Mouse (Mus musculus) stomach, embryonic 15.5 days (tissue): ENCODE data around the gene Olfr803. TPM values are rescaled to one million over a fixed set of nuclear protein-coding genes. Genes with fewer than 3 reads are reported as not detected.

ENCODE experiments used
- ATAC-seq: fragments of 200-750 bp; cut with Nextera tagmentation; 2 replicates; pipeline ENCODE4 v1.8.0; 2017; ENCODE audit warnings: low read depth, moderate number of reproducible peaks, moderate TSS enrichment; ENCODE audit not compliant: insufficient read depth, low FRiP score
- H3K27ac ChIP-seq: fragments of 300-500 bp; sonication (generic); 2 replicates; pipeline ENCODE4 v1.5.1; 2015; ENCODE audit warnings: mild to moderate bottlenecking, inconsistent platforms
- H3K27me3 ChIP-seq: fragments of 300-500 bp; sonication (generic); replicated peaks from 2 replicates; pipeline ENCODE4 v1.6.1; 2015; ENCODE audit warnings: inconsistent platforms
- H3K36me3 ChIP-seq: fragments of 300-500 bp; sonication (generic); 2 replicates; pipeline ENCODE4 v1.6.1; 2015; ENCODE audit warnings: inconsistent platforms
- H3K4me1 ChIP-seq: fragments of 300-500 bp; sonication (generic); 2 replicates; pipeline ENCODE4 v1.6.1; 2015; ENCODE audit warnings: inconsistent platforms
- H3K4me2 ChIP-seq: fragments of 300-500 bp; sonication (generic); 2 replicates; pipeline ENCODE4 v1.6.1; 2015; ENCODE audit warnings: mild to moderate bottlenecking, inconsistent platforms
- H3K4me3 ChIP-seq: fragments of 300-500 bp; sonication (generic); replicated peaks from 2 replicates; pipeline ENCODE4 v1.5.1; 2015; ENCODE audit warnings: inconsistent platforms
- H3K9ac ChIP-seq: fragments of 300-500 bp; sonication (generic); 2 replicates; pipeline ENCODE4 v1.6.1; 2015; ENCODE audit warnings: inconsistent platforms
- H3K9me3 ChIP-seq: fragments of 300-500 bp; sonication (generic); 2 replicates; pipeline ENCODE4 v1.6.1; 2016; ENCODE audit warnings: inconsistent platforms
- WGBS: fragments of 180-500 bp; shearing (Covaris S2); methylation state at CpG from one replicate; pipeline ENCODE4 v1.1.7; 2015; 5-methylcytosine and 5-hydroxymethylcytosine counted together
- microRNA-seq: library from miRNA; unstranded; fragments of <30 nt; microRNA quantifications from one replicate; pipeline ENCODE4, GENCODE M21; 2016
- polyA plus RNA-seq: library from polyadenylated mRNA; unstranded; fragments of >200 nt; fragmentation: Nextera tagmentation; extraction: Ambion mirVana; gene quantifications from 2 replicates; pipeline ENCODE4 v1.2.1, GENCODE M21; 2015

Olfr803 gene
- polyA plus RNA-seq = not detected in 2 replicates

DNA sequence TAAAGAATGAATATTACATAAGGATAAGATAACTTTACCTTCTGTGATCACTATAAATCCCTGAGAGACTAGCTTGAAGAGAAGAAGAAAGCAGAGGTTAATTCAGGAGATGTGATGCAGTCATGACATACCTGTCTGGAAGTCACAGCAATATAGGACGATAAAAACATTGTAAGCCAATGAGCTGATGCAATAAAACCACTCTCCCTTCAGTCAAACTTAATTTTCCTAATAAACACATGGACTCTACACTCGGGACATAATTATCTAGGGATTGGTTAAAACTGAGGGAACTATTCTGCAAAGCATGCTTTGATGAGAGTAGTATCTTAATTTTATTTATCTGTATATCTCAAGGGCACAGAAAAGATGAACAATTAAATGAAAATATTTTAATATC, at the start of gene Olfr803:
Olfr803 (minus strand) TSS at position 101 of the 400 bp plus-strand sequence.
- Histone ChIP-seq H3K9ac (no peak within 1 kb of the TSS), H3K4me1 (no peaks in the 10 kb centered on the region), H3K4me3 (no peak within 1 kb of the TSS), H3K27ac (no peak within 1 kb of the TSS), H3K27me3 (no peaks in the 10 kb centered on the region), H3K36me3 (no peaks in the 10 kb centered on the region), H3K9me3 (no peaks in the 10 kb centered on the region), H3K4me2 (no peak within 1 kb of the TSS)
- 86% methylated on average over 2 of the region's 2 CpGs for WGBS
- ATAC-seq = no peak

GRCm38 (mm10) chr10:129741821-129742220, 47.7 kb upstream of the Olfr803 start, which contains the start of gene Olfr806:
Olfr806 (minus strand) TSS chr10:129741921.
- Histone ChIP-seq H3K4me1 (no peaks in the 10 kb centered on the region), H3K4me2 (no peak within 1 kb of the TSS), H3K36me3 (no peaks in the 10 kb centered on the region), H3K4me3 (no peak within 1 kb of the TSS), H3K27ac (no peak within 1 kb of the TSS), H3K9ac (no peak within 1 kb of the TSS), H3K9me3 (no peaks in the 10 kb centered on the region), H3K27me3 (no peaks in the 10 kb centered on the region)
- ATAC-seq = no peak

DNA sequence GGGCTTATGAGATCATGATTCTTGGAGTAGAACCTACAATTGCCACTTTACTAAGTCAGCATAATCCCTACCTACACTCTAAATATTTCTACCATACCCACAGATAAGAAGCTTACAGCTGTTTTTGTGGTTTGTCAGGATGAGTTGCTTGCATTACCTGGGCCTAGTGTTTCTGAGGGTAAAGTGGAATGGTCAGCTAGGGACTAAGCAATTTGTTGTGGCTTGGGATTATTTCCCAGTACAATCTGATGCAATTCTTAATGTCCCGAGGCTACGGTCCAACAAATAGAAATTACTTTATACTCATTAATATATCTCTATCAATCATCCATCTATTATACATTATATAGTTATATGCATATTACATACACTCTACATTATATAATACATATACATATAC, 35.2 kb upstream of the Olfr803 start, which contains the start of gene Olfr805:
Olfr805 (minus strand) TSS at position 101 of the 400 bp plus-strand sequence.
- H3K9ac ChIP-seq = no peak within 1 kb of the TSS
- no peak for ATAC-seq
- WGBS = 96% methylated on average over 2 of the region's 2 CpGs
- H3K9me3 ChIP-seq = no peaks in the 10 kb centered on the region
- H3K4me3 ChIP-seq = no peak within 1 kb of the TSS
- no peaks in the 10 kb centered on the region for H3K27me3 ChIP-seq
- no peak within 1 kb of the TSS for H3K27ac ChIP-seq
- H3K4me1 ChIP-seq = no peaks in the 10 kb centered on the region
- H3K4me2 ChIP-seq = no peak within 1 kb of the TSS
- H3K36me3 ChIP-seq = no peaks in the 10 kb centered on the region

- Histone ChIP-seq H3K4me3 (no peak within 1 kb of the TSS), H3K27ac (no peak within 1 kb of the TSS), H3K4me2 (no peak within 1 kb of the TSS), H3K36me3 (no peaks in the 10 kb centered on the region), H3K27me3 (no peaks in the 10 kb centered on the region), H3K9me3 (no peaks in the 10 kb centered on the region), H3K4me1 (no peaks in the 10 kb centered on the region), H3K9ac (no peak within 1 kb of the TSS)
- ATAC-seq = no peak
These were observed 8.8 kb upstream of the Olfr803 start, which contains the start of gene Olfr804 for GRCm38 (mm10) chr10:129702910-129703309. Olfr804 (plus strand) TSS chr10:129703210.

GRCm38 (mm10) chr10:129688069-129688468, 6.0 kb downstream of the Olfr803 start, which contains the start of gene Olfr802:
Olfr802 (minus strand) TSS chr10:129688169.
- no peak for ATAC-seq
- no peaks in the 10 kb centered on the region for H3K4me1 ChIP-seq

DNA sequence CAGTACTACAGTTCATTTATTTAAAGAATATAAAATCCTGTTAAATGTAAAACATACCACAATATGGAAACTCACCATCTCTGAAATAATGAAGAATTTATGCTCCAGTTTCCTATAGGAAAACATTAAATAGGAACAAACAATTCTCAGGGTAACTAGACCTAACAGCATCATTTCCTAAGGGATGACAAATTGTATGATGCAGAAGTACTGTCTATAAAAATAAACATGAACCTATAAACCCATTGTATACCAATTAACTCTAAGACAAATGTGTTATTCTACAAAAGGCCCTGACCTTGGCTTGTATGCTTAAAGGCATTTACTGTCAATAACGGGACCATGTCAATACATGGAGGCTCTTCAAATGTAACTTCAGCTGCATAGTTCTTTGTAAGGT, 20.3 kb downstream of the Olfr803 start, which contains the start of gene Olfr801:
Olfr801 (minus strand) TSS at position 101 of the 400 bp plus-strand sequence.
- H3K9me3 ChIP-seq = no peaks in the 10 kb centered on the region
- ATAC-seq = no peak
- H3K36me3 ChIP-seq = no peaks in the 10 kb centered on the region
- no peak within 1 kb of the TSS for H3K4me2 ChIP-seq
- H3K9ac ChIP-seq = no peak within 1 kb of the TSS
- H3K4me3 ChIP-seq = no peak within 1 kb of the TSS
- 49% methylated on average over 1 of the region's 1 CpGs for WGBS
- no peaks in the 10 kb centered on the region for H3K4me1 ChIP-seq
- H3K27ac ChIP-seq = no peak within 1 kb of the TSS
- no peaks in the 10 kb centered on the region for H3K27me3 ChIP-seq

More at GRCm38 (mm10) chr10:129688069-129688468, 6.0 kb downstream of the Olfr803 start, which contains the start of gene Olfr802:
- 26% methylated on average over 1 of the region's 1 CpGs for WGBS
- no peak within 1 kb of the TSS for H3K9ac ChIP-seq
- no peaks in the 10 kb centered on the region for H3K36me3 ChIP-seq
- H3K4me3 ChIP-seq = no peak within 1 kb of the TSS
- H3K9me3 ChIP-seq = no peaks in the 10 kb centered on the region
- H3K4me2 ChIP-seq = no peak within 1 kb of the TSS
- H3K27me3 ChIP-seq = no peaks in the 10 kb centered on the region
- no peak within 1 kb of the TSS for H3K27ac ChIP-seq

DNA sequence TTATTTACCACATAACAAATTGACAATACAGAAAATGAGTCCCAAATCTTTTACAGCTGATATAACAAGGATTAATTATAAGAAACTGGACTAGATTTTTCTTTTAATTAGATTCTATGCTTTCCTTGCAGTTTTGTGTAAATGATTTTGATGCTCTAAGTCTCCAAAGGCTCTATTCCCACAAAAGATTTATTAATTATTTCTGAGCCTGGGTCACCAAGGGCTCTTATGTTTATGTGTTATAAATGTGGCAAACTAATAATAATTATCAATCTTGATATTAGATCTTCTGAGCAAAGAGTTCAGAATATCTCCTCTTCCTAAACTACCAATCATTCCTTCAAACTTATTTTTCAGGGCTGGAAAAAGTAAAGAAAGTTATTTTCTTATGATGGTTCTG, 36.7 kb downstream of the Olfr803 start, which contains the start of gene Olfr800:
Olfr800 (plus strand) TSS at position 301 of the 400 bp plus-strand sequence.
- H3K27ac ChIP-seq = no peak within 1 kb of the TSS
- no peaks in the 10 kb centered on the region for H3K4me1 ChIP-seq

DNA sequence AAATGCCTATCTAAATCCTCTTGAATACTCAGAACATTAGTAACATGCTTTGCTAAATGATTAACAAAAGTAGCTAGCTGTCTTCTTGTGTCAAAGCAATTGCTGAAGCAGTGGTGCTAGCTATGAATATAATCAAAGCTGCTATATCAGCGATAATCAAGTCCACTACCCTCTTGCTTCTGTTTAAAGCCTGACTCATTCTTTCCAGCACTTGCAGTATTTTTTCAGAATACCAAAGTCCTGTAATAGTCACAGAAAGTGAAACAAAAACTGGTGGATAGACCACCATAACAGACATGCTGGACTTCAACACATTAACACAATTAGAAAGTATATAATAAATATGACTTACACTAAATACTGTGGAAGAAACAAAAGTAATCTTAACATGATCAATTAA, 42.3 kb downstream of the Olfr803 start:
- WGBS = 70% methylated on average over 1 of the region's 1 CpGs
- Histone ChIP-seq H3K27me3 (no peaks in the 10 kb centered on the region), H3K36me3 (no peaks in the 10 kb centered on the region), H3K27ac (no peak overlapping the region), H3K4me2 (no peak overlapping the region), H3K4me1 (no peaks in the 10 kb centered on the region), H3K4me3 (no peak overlapping the region), H3K9ac (no peak overlapping the region), H3K9me3 (no peaks in the 10 kb centered on the region)
- ATAC-seq = no peak

More for the DNA sequence above, 36.7 kb downstream of the Olfr803 start, which contains the start of gene Olfr800:
- Histone ChIP-seq H3K9me3 (no peaks in the 10 kb centered on the region), H3K4me3 (no peak within 1 kb of the TSS), H3K4me2 (no peak within 1 kb of the TSS), H3K36me3 (no peaks in the 10 kb centered on the region), H3K9ac (no peak within 1 kb of the TSS), H3K27me3 (no peaks in the 10 kb centered on the region)
- no peak for ATAC-seq

Small RNA genes within 50 kb of the gene (microRNA-seq; reads per million reads assigned to microRNA genes)
- not detected for gene Gm24485

Other genes with a start within 250 kb of the Olfr803 start
- gene Olfr787, start 232.4 kb downstream of the Olfr803 start, polyA plus RNA-seq = not detected in 2 replicates
- gene Olfr788, start 223.3 kb downstream of the Olfr803 start, polyA plus RNA-seq = not detected in 2 replicates
- not detected in 2 replicates for gene Olfr789, start 209.5 kb downstream of the Olfr803 start, polyA plus RNA-seq
- not detected in 2 replicates for gene Olfr790, start 195.8 kb downstream of the Olfr803 start, polyA plus RNA-seq
- not detected in 2 replicates for gene Olfr791, start 172.5 kb downstream of the Olfr803 start, polyA plus RNA-seq
- not detected in 2 replicates for gene Olfr792, start 155.1 kb downstream of the Olfr803 start, polyA plus RNA-seq
- gene Olfr794, start 126.6 kb downstream of the Olfr803 start, polyA plus RNA-seq = not detected in 2 replicates
- gene Olfr796, start 81.7 kb downstream of the Olfr803 start, polyA plus RNA-seq = not detected in 2 replicates
- not detected in 2 replicates for gene Olfr798, start 66.4 kb downstream of the Olfr803 start, polyA plus RNA-seq
- not detected in 2 replicates for gene Olfr799, start 56.8 kb downstream of the Olfr803 start, polyA plus RNA-seq
- not detected in 2 replicates for gene Olfr800, start 36.6 kb downstream of the Olfr803 start, polyA plus RNA-seq
- not detected in 2 replicates for gene Olfr801, start 20.4 kb downstream of the Olfr803 start, polyA plus RNA-seq
- gene Olfr802, start 6.1 kb downstream of the Olfr803 start, polyA plus RNA-seq = not detected in 2 replicates
- gene Olfr804, start 8.9 kb upstream of the Olfr803 start, polyA plus RNA-seq = not detected in 2 replicates
- not detected in 2 replicates for gene Olfr805, start 35.1 kb upstream of the Olfr803 start, polyA plus RNA-seq
- gene Olfr806, start 47.6 kb upstream of the Olfr803 start, polyA plus RNA-seq = not detected in 2 replicates
- gene Olfr807, start 63.5 kb upstream of the Olfr803 start, polyA plus RNA-seq = not detected in 2 replicates
- not detected in 2 replicates for gene Olfr808, start 71.2 kb upstream of the Olfr803 start, polyA plus RNA-seq
- not detected in 2 replicates for gene Olfr809, start 80.4 kb upstream of the Olfr803 start, polyA plus RNA-seq
- gene Olfr810, start 100.6 kb upstream of the Olfr803 start, polyA plus RNA-seq = not detected in 2 replicates
- not detected in 2 replicates for gene Olfr811, start 110.1 kb upstream of the Olfr803 start, polyA plus RNA-seq
- not detected in 2 replicates for gene Olfr812, start 151.8 kb upstream of the Olfr803 start, polyA plus RNA-seq
- gene Olfr813, start 161.1 kb upstream of the Olfr803 start, polyA plus RNA-seq = not detected in 2 replicates
- not detected in 2 replicates for gene Olfr814, start 185.6 kb upstream of the Olfr803 start, polyA plus RNA-seq
- gene Olfr815, start 211.6 kb upstream of the Olfr803 start, polyA plus RNA-seq = not detected in 2 replicates
- not detected in 2 replicates for gene Olfr816, start 221.3 kb upstream of the Olfr803 start, polyA plus RNA-seq